Mouse (Mus musculus): ENCODE measurements around the gene Srpk3. TPM values are rescaled to one million over a fixed set of nuclear protein-coding genes. Genes with fewer than 3 reads are reported as not detected.

The Srpk3 gene
- polyA plus RNA-seq, 1 experiment from 2014 or later, result 1.7 TPM

DNA sequence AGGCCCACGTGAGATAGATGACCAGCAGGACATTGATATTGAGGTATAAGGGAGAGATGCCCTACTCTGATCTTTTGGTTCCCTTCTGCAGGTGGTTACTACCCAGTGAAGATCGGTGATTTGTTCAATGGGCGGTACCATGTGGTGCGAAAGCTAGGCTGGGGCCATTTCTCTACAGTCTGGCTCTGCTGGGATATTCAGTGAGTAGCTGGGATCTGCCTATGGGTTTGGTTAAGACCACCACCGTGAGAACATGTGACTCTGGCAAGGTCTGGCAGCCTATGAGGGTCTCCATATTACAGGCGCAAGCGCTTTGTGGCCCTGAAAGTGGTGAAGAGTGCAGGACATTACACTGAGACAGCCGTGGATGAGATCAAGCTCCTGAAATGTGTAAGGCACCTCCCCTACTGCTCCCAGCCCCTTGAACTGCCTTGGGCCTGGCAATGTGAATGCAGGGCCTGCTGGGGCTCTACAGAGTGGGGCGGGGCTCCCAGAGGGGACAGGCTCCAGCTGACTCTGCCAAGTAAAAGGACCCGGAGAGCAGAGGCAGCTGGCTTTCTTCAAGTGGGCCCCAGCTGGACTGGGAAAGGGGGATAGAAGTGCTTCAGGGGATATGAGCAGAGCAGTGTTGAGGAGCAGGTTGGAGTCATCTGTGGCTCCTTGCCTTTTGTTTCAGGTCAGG, 738 bp downstream of the Srpk3 start:
- H3K27ac ChIP-seq, result no peak overlapping the region
- H3K27me3 ChIP-seq, result no peaks in the 10 kb centered on the region
- H3K4me2 ChIP-seq, result no peak overlapping the region
- peak; percentile 50 for ATAC-seq (ENCODE audit: low FRiP score)
- no peak overlapping the region for H3K4me3 ChIP-seq
- H3K36me3 ChIP-seq, result peaks cover 34% of the 10 kb centered on the region
- WGBS, result 69% methylated on average over 10 of the region's 10 CpGs
- H3K9ac ChIP-seq, result no peak overlapping the region
- H3K9me3 ChIP-seq, result no peaks in the 10 kb centered on the region
- 0 out of 2 replicates have a peak, but pooled peaks cover 3% of the 10 kb centered on the region for H3K4me1 ChIP-seq (replicated peaks)

DNA sequence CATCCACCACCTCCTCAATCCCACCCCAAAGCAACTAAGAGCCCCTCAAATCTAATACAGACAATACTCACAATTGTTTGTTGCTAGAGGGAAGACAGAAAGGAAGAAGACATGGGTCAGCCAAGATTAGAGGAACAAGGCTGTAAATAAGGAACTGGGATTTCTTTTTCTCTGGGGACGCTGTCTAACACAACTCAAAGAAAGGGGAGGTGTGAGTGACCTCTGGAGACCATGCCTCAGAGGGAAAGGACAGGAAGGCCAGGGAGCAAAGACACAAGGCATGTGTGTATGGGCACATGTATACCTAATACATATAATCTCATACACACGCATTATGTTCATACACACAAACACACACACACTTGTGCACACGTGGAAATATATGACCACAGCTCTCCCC, 8.0 kb downstream of the Srpk3 start:
- H3K4me3 ChIP-seq, result no peak overlapping the region
- H3K9ac ChIP-seq, result no peak overlapping the region
- peaks cover 45% of the 10 kb centered on the region for H3K36me3 ChIP-seq
- no peaks in the 10 kb centered on the region for H3K9me3 ChIP-seq
- WGBS, result 84% methylated on average over 3 of the region's 3 CpGs
- no peaks in the 10 kb centered on the region for H3K27me3 ChIP-seq
- H3K4me1 ChIP-seq (replicated peaks), result peaks cover 16% of the 10 kb centered on the region
- no peak overlapping the region for H3K4me2 ChIP-seq
- H3K27ac ChIP-seq, result no peak overlapping the region
- ATAC-seq (ENCODE audit: low FRiP score), result no peak

DNA sequence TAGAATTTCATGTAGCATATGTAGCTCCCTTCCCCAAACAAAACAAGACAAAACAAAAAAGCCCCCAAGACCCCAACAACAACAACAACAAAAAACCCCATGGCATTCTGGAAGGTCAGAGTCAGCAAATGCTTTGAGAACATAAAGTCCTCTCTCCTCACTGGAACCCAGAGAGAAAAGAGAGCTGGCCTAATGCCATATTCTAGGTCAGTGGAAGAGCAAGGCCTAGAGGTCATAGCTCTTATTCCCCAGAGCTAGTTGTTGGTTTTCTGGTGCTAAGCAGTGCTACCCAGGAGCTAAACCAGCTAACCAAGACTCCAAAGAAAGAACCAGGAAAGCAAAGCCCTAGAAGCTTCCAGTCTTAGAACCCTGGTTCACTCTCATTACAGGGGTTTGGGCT, 11.5 kb downstream of the Srpk3 start:
- peak overlapping the region; percentile 89 for H3K27ac ChIP-seq

DNA sequence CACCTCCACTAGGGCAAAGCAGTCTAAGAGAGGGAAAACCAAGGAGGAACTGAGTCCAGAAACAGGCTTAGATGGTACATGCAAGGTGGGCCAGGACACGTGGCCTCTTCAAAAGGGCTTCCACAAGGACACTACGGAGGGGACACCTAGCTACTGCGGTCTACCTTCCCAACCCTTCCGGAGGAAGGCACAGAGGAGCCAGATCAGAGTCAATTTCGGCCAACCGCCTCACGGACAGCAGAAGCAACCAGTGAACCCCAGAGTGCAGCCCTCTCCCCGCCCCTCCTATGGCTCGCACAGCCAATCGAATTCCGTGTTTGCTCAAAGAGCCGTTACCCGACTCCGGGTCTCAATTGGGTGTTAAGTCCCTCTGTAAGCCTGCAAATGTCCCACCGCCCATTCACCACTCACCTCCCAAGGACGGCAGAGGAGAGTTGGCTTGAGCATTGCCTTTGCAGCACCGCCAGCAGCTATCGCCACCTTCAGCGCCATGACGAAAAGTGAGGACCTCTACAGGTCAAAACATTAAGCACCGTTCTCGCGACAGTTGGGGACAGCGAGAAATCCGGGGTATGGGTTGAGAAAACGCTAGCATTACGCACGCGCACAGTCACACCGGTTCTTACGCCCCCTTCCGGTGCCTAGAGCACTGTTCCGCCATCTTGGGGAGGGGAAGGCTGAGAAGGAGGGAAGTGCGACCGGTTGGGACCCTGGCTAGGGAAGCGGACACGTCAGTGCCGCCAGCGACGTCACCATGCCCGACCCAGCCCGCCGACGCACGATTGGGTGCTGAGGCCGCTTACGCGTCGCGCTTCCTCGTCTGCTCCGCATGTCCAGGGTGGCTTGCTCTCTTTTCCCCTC, 12.4 kb downstream of the Srpk3 start, which contains the start of the genes Idh3g and Ssr4:
Gene Idh3g (minus strand): TSS at position 534 of the 861 bp plus-strand sequence.
Gene Ssr4 (plus strand): TSS at position 665 of the 861 bp plus-strand sequence.
- peaks cover 19% of the 10 kb centered on the region for H3K36me3 ChIP-seq
- H3K4me3 ChIP-seq, result peak within 1 kb of the TSS; percentile 55
- WGBS, result 15% methylated on average over 52 of the region's 52 CpGs
- no peaks in the 10 kb centered on the region for H3K9me3 ChIP-seq
- peaks cover 31% of the 10 kb centered on the region for H3K4me1 ChIP-seq (replicated peaks)
- H3K27ac ChIP-seq, result peak within 1 kb of the TSS; percentile 89
- H3K9ac ChIP-seq, result peak within 1 kb of the TSS; percentile 81
- H3K4me2 ChIP-seq, result peak within 1 kb of the TSS; percentile 67
- no peaks in the 10 kb centered on the region for H3K27me3 ChIP-seq
- ATAC-seq (ENCODE audit: low FRiP score), result peak; percentile 98

More for the DNA sequence above, 11.5 kb downstream of the Srpk3 start:
- H3K4me1 ChIP-seq (replicated peaks), result peaks cover 31% of the 10 kb centered on the region
- H3K27me3 ChIP-seq, result no peaks in the 10 kb centered on the region
- H3K36me3 ChIP-seq, result peaks cover 20% of the 10 kb centered on the region
- ATAC-seq (ENCODE audit: low FRiP score), result no peak
- H3K4me2 ChIP-seq, result peak overlapping the region; percentile 64
- H3K4me3 ChIP-seq, result peak overlapping the region; percentile 55
- H3K9ac ChIP-seq, result peak overlapping the region; percentile 73
- H3K9me3 ChIP-seq, result no peaks in the 10 kb centered on the region

DNA sequence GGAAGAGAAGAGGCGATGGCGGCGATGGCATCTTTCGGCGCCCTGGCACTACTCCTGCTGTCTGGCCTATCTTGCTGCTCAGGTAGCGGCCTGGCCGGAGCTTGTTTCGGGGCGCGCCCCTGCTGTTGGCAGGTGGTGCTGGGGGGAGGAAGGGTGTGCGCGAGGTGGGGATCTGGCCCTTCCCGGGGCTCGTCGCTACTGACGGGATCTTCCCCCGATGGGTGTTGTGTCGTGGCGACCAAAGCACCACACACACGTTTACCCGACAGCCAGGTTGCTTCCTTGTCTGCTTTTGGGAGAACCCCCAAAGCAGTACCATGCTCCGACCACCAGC, 13.0 kb downstream of the Srpk3 start:
- peaks cover 31% of the 10 kb centered on the region for H3K4me1 ChIP-seq (replicated peaks)
- WGBS, result 21% methylated on average over 22 of the region's 22 CpGs
- ATAC-seq (ENCODE audit: low FRiP score), result peak; percentile 40
- no peaks in the 10 kb centered on the region for H3K9me3 ChIP-seq
- peak overlapping the region; percentile 55 for H3K4me3 ChIP-seq
- H3K9ac ChIP-seq, result peak overlapping the region; percentile 81
- peak overlapping the region; percentile 88 for H3K27ac ChIP-seq
- peak overlapping the region; percentile 67 for H3K4me2 ChIP-seq
- no peaks in the 10 kb centered on the region for H3K27me3 ChIP-seq
- peaks cover 17% of the 10 kb centered on the region for H3K36me3 ChIP-seq

DNA sequence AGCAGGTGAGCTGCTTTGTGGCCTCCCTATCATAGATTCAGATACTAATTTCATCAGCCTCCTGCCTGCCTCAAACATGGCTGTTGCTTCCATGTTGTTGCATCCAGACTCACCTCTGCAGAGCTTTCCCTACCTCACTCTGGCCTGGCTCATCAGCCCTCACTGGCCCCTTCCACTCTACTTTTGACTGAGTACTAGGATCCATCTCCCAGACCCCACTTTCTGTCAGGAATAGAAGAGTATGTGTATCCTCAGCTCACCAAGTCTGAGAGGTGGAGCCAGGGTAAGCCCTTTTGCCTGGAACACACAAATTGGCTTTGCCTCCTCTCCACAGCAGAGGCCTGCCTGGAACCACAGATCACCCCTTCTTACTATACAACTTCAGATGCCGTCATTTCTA, 14.3 kb downstream of the Srpk3 start:
- Histone ChIP-seq H3K36me3 (peaks cover 17% of the 10 kb centered on the region), H3K9ac (peak overlapping the region; percentile 81), H3K4me2 (peak overlapping the region; percentile 67), H3K4me3 (0 out of 2 replicates have a peak overlapping the region, but pooled peaks have one; percentile 55), H3K27me3 (no peaks in the 10 kb centered on the region), H3K27ac (no peak overlapping the region), H3K4me1 (replicated peaks) (peaks cover 31% of the 10 kb centered on the region), H3K9me3 (no peaks in the 10 kb centered on the region)
- ATAC-seq (ENCODE audit: low FRiP score), result no peak
- 90% methylated on average over 1 of the region's 1 CpGs for WGBS

DNA sequence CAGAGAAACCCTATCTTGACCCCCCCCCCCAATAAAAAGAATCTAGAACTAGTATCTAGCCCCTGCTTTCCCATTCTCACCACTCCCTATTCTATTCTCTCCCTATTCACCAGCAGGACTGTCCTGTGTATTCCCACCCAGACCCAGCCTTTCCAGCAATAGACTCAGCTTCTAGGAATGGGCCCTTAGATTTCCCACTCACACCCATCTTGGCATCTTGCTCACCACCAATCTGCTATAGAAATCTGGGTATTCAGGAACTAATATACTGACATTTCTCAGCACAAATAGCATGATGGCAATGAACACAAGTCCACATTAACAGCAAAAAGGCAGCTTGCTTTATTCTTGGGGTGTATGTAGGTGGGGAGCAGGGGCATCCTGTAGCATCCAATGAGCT, 18.8 kb downstream of the Srpk3 start:
- Histone ChIP-seq H3K4me2 (no peak overlapping the region), H3K4me1 (replicated peaks) (peaks cover 11% of the 10 kb centered on the region), H3K9ac (no peak overlapping the region), H3K27me3 (no peaks in the 10 kb centered on the region), H3K9me3 (no peaks in the 10 kb centered on the region), H3K4me3 (no peak overlapping the region), H3K36me3 (peaks cover 38% of the 10 kb centered on the region), H3K27ac (no peak overlapping the region)
- no peak for ATAC-seq (ENCODE audit: low FRiP score)

DNA sequence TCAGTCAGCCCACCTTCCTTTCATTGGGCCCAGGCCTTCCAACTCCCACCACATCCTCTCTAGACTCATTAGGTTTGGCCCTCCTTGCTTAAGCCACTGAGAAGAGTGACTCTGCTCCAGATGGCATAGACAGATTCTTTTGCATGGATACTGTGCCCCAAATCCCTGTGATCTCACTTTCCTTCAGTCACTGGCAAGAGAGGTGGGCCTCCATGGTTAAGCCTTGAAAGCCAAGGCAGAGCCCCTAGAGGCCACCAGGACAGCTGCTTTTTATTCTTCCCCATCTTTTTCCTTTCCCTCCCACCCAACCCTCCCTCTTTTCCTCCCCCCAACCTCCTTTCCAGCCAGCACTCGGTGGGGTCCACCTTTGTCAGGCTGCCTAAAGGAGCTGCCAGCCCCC, 19.3 kb downstream of the Srpk3 start:
- no peak for ATAC-seq (ENCODE audit: low FRiP score)
- H3K9ac ChIP-seq, result no peak overlapping the region
- peaks cover 38% of the 10 kb centered on the region for H3K36me3 ChIP-seq
- H3K4me2 ChIP-seq, result no peak overlapping the region
- H3K4me3 ChIP-seq, result no peak overlapping the region
- no peaks in the 10 kb centered on the region for H3K27me3 ChIP-seq
- 36% methylated on average over 1 of the region's 1 CpGs for WGBS
- H3K27ac ChIP-seq, result no peak overlapping the region
- H3K4me1 ChIP-seq (replicated peaks), result peaks cover 6% of the 10 kb centered on the region
- H3K9me3 ChIP-seq, result no peaks in the 10 kb centered on the region

DNA sequence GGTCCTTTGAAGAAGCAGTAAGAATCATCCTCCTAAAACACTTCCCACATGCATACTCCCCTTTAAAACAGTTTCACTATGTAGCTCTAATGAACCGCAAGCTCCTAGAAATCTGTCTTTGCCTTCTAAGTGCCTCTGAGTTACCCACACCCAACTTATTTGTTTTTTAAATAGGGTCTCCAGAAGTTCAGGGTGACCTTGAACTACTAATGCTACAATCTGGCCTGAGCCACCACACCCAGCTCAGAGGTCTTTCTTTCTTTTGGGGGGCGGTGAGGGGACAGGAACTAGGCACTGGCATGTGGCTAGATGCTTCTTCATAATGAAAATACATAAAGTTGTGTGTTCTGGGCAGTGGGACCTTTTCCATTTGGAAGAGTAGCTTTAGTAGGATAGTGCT, 23.3 kb downstream of the Srpk3 start:
- ATAC-seq (ENCODE audit: low FRiP score), result no peak
- Histone ChIP-seq H3K4me1 (replicated peaks) (no peaks in the 10 kb centered on the region), H3K9me3 (no peaks in the 10 kb centered on the region), H3K36me3 (peaks cover 21% of the 10 kb centered on the region), H3K27me3 (no peaks in the 10 kb centered on the region), H3K27ac (no peak overlapping the region), H3K9ac (no peak overlapping the region), H3K4me3 (no peak overlapping the region), H3K4me2 (no peak overlapping the region)
- 95% methylated on average over 2 of the region's 2 CpGs for WGBS

DNA sequence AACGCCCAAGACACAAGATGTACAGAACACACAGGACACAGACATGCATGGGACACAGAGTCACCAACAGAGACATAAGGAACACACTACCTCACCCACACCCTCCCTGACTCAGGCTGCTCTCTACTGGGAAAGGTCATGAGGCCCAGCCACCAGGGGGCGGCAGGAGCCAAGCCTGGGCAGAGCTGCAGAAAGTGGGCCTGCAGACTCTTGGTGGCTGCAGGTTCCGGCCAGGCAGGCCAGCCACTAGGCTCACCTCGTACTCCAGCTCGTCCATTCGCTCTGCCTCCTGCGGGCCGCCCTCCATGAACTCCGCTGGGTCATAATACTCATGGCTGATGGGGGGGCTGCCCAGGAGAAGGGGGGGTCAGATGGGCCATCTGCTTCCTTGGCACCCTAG, 24.3 kb downstream of the Srpk3 start:
- Histone ChIP-seq H3K4me2 (no peak overlapping the region), H3K9me3 (no peaks in the 10 kb centered on the region), H3K36me3 (peaks cover 21% of the 10 kb centered on the region), H3K9ac (no peak overlapping the region), H3K4me1 (replicated peaks) (no peaks in the 10 kb centered on the region), H3K27me3 (no peaks in the 10 kb centered on the region), H3K4me3 (no peak overlapping the region), H3K27ac (no peak overlapping the region)
- ATAC-seq (ENCODE audit: low FRiP score), result 0 out of 2 replicates have a peak, but pooled peaks have one; percentile 47
- 43% methylated on average over 9 of the region's 9 CpGs for WGBS

DNA sequence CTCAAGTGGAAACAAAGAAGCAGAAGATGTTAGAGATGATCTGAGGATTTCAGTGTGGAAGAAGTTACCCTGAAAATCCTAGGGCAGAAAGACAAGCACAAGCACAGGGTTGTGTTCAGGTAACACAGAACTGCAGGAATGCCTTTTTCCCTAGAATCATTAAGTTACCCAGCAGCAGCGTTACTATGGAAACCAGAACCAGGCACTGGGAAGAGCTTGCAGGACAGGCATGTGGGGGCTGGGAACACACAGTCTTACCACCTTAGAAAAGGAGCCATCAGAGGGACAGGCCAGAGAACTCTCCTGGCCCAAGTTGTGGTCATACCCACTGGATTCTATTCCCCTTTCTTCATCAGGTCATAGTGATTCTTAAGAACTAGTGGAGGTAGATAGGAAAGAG, 31.6 kb downstream of the Srpk3 start:
- WGBS, result 79% methylated on average over 1 of the region's 1 CpGs
- H3K27me3 ChIP-seq, result no peaks in the 10 kb centered on the region
- H3K4me1 ChIP-seq (replicated peaks), result peaks cover 9% of the 10 kb centered on the region
- no peaks in the 10 kb centered on the region for H3K9me3 ChIP-seq
- H3K4me2 ChIP-seq, result no peak overlapping the region
- 0 out of 2 replicates have a peak, but pooled peaks have one; percentile 52 for ATAC-seq (ENCODE audit: low FRiP score)
- no peaks in the 10 kb centered on the region for H3K36me3 ChIP-seq
- H3K9ac ChIP-seq, result no peak overlapping the region
- H3K4me3 ChIP-seq, result no peak overlapping the region
- H3K27ac ChIP-seq, result peak overlapping the region; percentile 44; the same call in 1 of the 2 replicates

DNA sequence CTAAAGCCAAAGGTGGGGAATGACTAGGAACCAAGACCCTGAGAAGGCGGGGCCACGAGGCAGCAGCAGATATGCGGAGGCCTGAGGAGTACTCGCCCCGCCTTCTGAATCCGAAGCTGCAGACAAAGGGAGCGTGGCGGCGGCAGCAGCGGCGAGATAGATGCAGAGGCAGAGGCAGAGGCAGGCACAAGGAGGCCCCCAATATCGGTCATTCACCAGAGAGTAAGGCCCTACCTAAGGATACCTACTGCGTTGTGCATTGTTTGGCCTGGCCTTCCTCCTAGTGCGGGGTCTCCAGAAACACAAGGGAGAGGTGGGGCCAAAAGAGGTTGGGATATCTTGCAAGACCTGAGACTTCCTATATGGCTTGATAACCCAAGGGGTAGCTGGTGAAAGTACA, 40.9 kb downstream of the Srpk3 start:
- WGBS, result 11% methylated on average over 14 of the region's 14 CpGs

More for the DNA sequence above, 40.9 kb downstream of the Srpk3 start:
- no peaks in the 10 kb centered on the region for H3K36me3 ChIP-seq
- peak; percentile 88 for ATAC-seq (ENCODE audit: low FRiP score)
- H3K4me3 ChIP-seq, result peak overlapping the region; percentile 33
- no peaks in the 10 kb centered on the region for H3K27me3 ChIP-seq
- H3K4me1 ChIP-seq (replicated peaks), result 0 out of 2 replicates have a peak, but pooled peaks cover 3% of the 10 kb centered on the region
- H3K27ac ChIP-seq, result peak overlapping the region; percentile 88
- peak overlapping the region; percentile 71 for H3K9ac ChIP-seq
- H3K4me2 ChIP-seq, result peak overlapping the region; percentile 52
- H3K9me3 ChIP-seq, result no peaks in the 10 kb centered on the region

All from hindbrain, embryonic 13.5 days (tissue).